In genomic region chr10:30342965-30343478, GRCm38 (mm10) we compare ENCODE assay signal across 19 mouse cellular contexts.
DNase-seq lines count a peak whose midpoint lies in the region; TF ChIP-seq lines count a peak whose summit lies in the region.
"Had no signal": no experiment of that assay in that cellular context is flagged by ENCODE, and none has a peak within 500 bp of the region (broad histone marks: within the 10 kb centered on the region; RNA-seq: fewer than 3 reads in every experiment).

No protein-coding gene starts in this region.

- H3K27ac ChIP-seq in cerebellum, adult 2 months (ENCODE audit: insufficient read depth, low read length) = no peak overlapping the region
- H3K27ac ChIP-seq: hindbrain, embryonic 10.5 days; intestine, embryonic 15.5 days; limb, embryonic 12.5 days; liver, embryonic 15.5 days; neural tube, embryonic 13.5 days; stomach, postnatal 0 days had no signal

- H3K4me3 ChIP-seq in cerebellum, adult 2 months (replicated peaks; ENCODE audit: insufficient read depth, low read depth, low read length) = no peak overlapping the region
- H3K4me3 ChIP-seq: hindbrain, embryonic 10.5 days; intestine, embryonic 15.5 days; limb, embryonic 12.5 days; liver, embryonic 15.5 days; neural tube, embryonic 13.5 days had no signal

- peak; percentile 21 for DNase-seq in layer of hippocampus, adult 11-12 months (ENCODE audit: low spot score)
- no peak for DNase-seq in layer of hippocampus, postnatal 36 days
- peak; percentile 80 for DNase-seq in brain, embryonic 14.5 days (ENCODE audit: low read depth)
- peak; percentile 51 to 74 for DNase-seq in frontal cortex, postnatal 36 days (ENCODE audit: low spot score in 2 of 2)
- DNase-seq in right cerebral cortex, postnatal 10 days (ENCODE audit: low spot score in 2 of 2) = peak; percentile 30 to 38
- no peak for DNase-seq in gastrocnemius, postnatal 10 days
- no peak for DNase-seq in adrenal gland, postnatal 25 days
- no peak for DNase-seq in cerebellum, adult 2 months
- DNase-seq: B cell, adult 2 months; cerebellum, adult 11-12 months; kidney, postnatal 10 days; lung, postnatal 14 days; thymus, postnatal 4 days had no signal

- 52% methylated on average over 3 of the region's 3 CpGs for WGBS in cerebellum, adult 2 months

- no peak for TF ChIP-seq POLR2A in brain, embryonic 14.5 days (IDR thresholded peaks at IDR 0.05; ENCODE audit: borderline replicate concordance, extremely low read depth, insufficient read depth, insufficient read length, poor library complexity, severe bottlenecking)
- no peak for TF ChIP-seq POLR2A in cerebellum, adult 2 months (IDR thresholded peaks at IDR 0.05; ENCODE audit: borderline replicate concordance, insufficient read depth, low read length)

- no peaks in the 10 kb centered on the region for H3K27me3 ChIP-seq in cerebellum, adult 2 months (ENCODE audit: control insufficient read depth, insufficient read depth, low read length)
- H3K27me3 ChIP-seq: intestine, embryonic 15.5 days; limb, embryonic 12.5 days; liver, embryonic 15.5 days; neural tube, embryonic 13.5 days had no signal

- no peak for TF ChIP-seq CTCF in brain, embryonic 14.5 days (IDR thresholded peaks at IDR 0.05; ENCODE audit: borderline replicate concordance, extremely low read depth, insufficient read depth, insufficient read length)
- TF ChIP-seq CTCF in cerebellum, adult 2 months (IDR thresholded peaks at IDR 0.05; ENCODE audit: borderline replicate concordance, insufficient read depth, low read depth, low read length) = no peak

- no peaks in the 10 kb centered on the region for H3K4me1 ChIP-seq in cerebellum, adult 2 months (ENCODE audit: control insufficient read depth, insufficient read depth, low read length)
- H3K4me1 ChIP-seq: hindbrain, embryonic 10.5 days; intestine, embryonic 15.5 days; limb, embryonic 12.5 days; liver, embryonic 15.5 days; neural tube, embryonic 13.5 days had no signal

Comparison
In these comparisons a context has a peak if more than half of its experiments do, and no peak if none do; other contexts are left out.
1. DNase-seq: peak in layer of hippocampus, adult 11-12 months (single experiment), brain, embryonic 14.5 days (single experiment), frontal cortex, postnatal 36 days (2 of 2) and right cerebral cortex, postnatal 10 days (2 of 2); none in layer of hippocampus, postnatal 36 days (0 of 2), gastrocnemius, postnatal 10 days (single experiment), adrenal gland, postnatal 25 days (single experiment) and cerebellum, adult 2 months (0 of 2).